Mouse (Mus musculus) MEL (cell line): ENCODE results near the gene Asrgl1.

Experiments used
- BHLHE40 ChIP-seq: IDR thresholded peaks from 2 replicates; pipeline ENCODE4 v1.6.1; 2012; ENCODE audit warnings: low read depth, mild to moderate bottlenecking, inconsistent platforms, low read length, improper control_type of control experiment, borderline replicate concordance
- CTCF ChIP-seq, 3 experiments: IDR thresholded peaks in 2 of 3; conservative IDR thresholded peaks in 1 of 3; 2 replicates each; pipeline ENCODE4 v1.5.1; 2011 to 2012; ENCODE audit warnings: low read length in 3 of 3, low read depth in 2 of 3, mild to moderate bottlenecking in 2 of 3, improper control_type of control experiment in 1 of 3, inconsistent platforms in 1 of 3, mixed read lengths in 1 of 3, moderate library complexity in 1 of 3; ENCODE audit not compliant: control insufficient read depth in 1 of 3, insufficient read depth in 1 of 3, poor library complexity in 1 of 3, severe bottlenecking in 1 of 3
- E2F4 ChIP-seq: IDR thresholded peaks from 2 replicates; pipeline ENCODE4 v1.6.1; 2011; ENCODE audit warnings: low read depth, low read length, improper control_type of control experiment, borderline replicate concordance
- EP300 ChIP-seq, 2 experiments: IDR thresholded peaks; 2 replicates each; pipeline ENCODE4 v1.6.1; 2011; ENCODE audit warnings: improper control_type of control experiment in 2 of 2, low read length in 2 of 2, low read depth in 1 of 2, mild to moderate bottlenecking in 1 of 2
- GABPA ChIP-seq: IDR thresholded peaks from 2 replicates; pipeline ENCODE4 v1.6.1; 2012; ENCODE audit warnings: low read depth, mild to moderate bottlenecking, inconsistent platforms, low read length, improper control_type of control experiment, moderate library complexity
- MAX ChIP-seq: IDR thresholded peaks from 2 replicates; pipeline ENCODE4 v1.6.1; 2011; ENCODE audit warnings: low read length, improper control_type of control experiment
- MEF2A ChIP-seq: IDR thresholded peaks from 2 replicates; pipeline ENCODE4 v1.6.1; 2014; ENCODE audit warnings: low read depth, mild to moderate bottlenecking, inconsistent platforms, low read length, improper control_type of control experiment; ENCODE audit not compliant: poor library complexity, insufficient replicate concordance, severe bottlenecking; ENCODE audit errors: extremely low read depth
- SMC3 ChIP-seq: IDR thresholded peaks from 2 replicates; pipeline ENCODE4 v1.6.1; 2011; ENCODE audit warnings: low read depth, low read length, improper control_type of control experiment
- TAL1 ChIP-seq: IDR thresholded peaks from 2 replicates; pipeline ENCODE4 v1.6.1; 2012; ENCODE audit warnings: mild to moderate bottlenecking, inconsistent platforms, low read length, moderate library complexity, mixed read lengths

- no peak for TF ChIP-seq BHLHE40
- no peak for TF ChIP-seq SMC3
- TF ChIP-seq CTCF (IDR thresholded peaks at IDR 0.05 in 2 of 3, conservative IDR thresholded peaks at IDR 0.05 in 1 of 3; ENCODE audit: control insufficient read depth in 1 of 3, insufficient read depth in 1 of 3, low read depth in 2 of 3, low read length in 3 of 3, poor library complexity in 1 of 3, severe bottlenecking in 1 of 3): no peak
- peak; percentile 95 for TF ChIP-seq EP300 (IDR thresholded peaks at IDR 0.05; ENCODE audit: low read depth in 1 of 2, low read length in 2 of 2)
- no peak for TF ChIP-seq GABPA
- TF ChIP-seq E2F4: no peak
- peak; percentile 79 for TF ChIP-seq TAL1
- TF ChIP-seq MAX: no peak
- no peak for TF ChIP-seq MEF2A
These were observed 72.6 kb downstream of the Asrgl1 start for GRCm38 (mm10) chr19:9062822-9063221.
